Mouse (Mus musculus): ENCODE results near the gene Adgrb3. TPM values are rescaled to one million over a fixed set of nuclear protein-coding genes. Genes with fewer than 3 reads are reported as not detected.

Gene Adgrb3
- polyA plus RNA-seq, 2 experiments: 1.8 to 2.2 TPM

DNA sequence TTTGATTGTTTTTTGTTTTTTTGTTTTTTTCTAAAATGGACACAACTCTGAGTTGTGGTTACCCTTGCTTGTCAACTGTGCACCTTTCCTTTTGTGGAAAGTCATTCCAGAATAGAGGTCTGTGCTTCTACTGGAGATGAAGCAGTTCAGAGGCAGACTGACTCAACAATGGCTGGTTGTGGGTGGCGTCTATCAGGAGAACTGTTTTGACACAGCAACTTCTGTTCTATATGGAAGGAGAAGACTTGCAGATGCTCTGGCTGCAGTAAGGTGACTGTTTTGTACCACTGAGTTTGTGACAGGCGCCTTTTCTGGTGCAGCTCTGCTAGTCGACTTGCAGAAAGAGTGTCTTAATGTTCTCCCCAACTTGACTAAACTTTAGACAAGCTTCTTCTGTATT lies 768.6 kb downstream of the Adgrb3 start:
- no peak overlapping the region for H3K4me3 ChIP-seq (replicated peaks; ENCODE audit: low read length)
- H3K36me3 ChIP-seq (ENCODE audit: control insufficient read depth, insufficient read depth, low read length): no peaks in the 10 kb centered on the region
- H3K9ac ChIP-seq (ENCODE audit: low read depth, low read length, severe bottlenecking): no peak overlapping the region
- H3K27me3 ChIP-seq (ENCODE audit: control insufficient read depth, insufficient read depth, low read length): no peaks in the 10 kb centered on the region
- ATAC-seq (ENCODE audit: low FRiP score, low read depth) (no peak), DNase-seq (ENCODE audit: low spot score) (no peak)
- H3K9me3 ChIP-seq (ENCODE audit: control insufficient read depth, low read length): no peaks in the 10 kb centered on the region
- H3K27ac ChIP-seq (replicated peaks; ENCODE audit: low read depth, low read length): no peak overlapping the region
- 74% methylated on average over 3 of the region's 3 CpGs for WGBS
- TF ChIP-seq POLR2A (IDR thresholded peaks at IDR 0.05; ENCODE audit: borderline replicate concordance, extremely low read depth, insufficient read depth, insufficient read length): no peak
- H3K4me2 ChIP-seq (replicated peaks; ENCODE audit: low read depth, low read length, severe bottlenecking): no peak overlapping the region
- peaks cover 3% of the 10 kb centered on the region; the same call in 1 of the 2 replicates for H3K4me1 ChIP-seq (ENCODE audit: control insufficient read depth, insufficient read depth, low read length)

DNA sequence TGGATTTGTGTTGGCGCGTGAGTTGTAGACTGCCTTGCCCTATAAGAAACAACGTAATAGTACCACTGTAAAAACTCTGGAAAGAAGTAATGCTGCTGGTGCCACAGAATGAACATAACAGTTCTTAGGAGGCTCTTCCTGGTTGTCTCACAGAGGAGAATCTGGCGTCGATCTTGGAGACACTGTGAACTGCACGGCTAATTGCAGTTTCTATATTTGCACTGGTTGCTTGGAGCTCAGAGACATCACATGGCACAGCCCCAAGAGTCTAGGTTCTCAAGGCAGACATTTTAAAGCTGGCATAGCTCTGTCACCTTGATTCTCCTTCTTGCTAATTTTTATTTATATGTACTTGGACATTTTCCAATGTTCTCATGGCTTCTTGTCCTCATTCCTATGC lies 769.3 kb downstream of the Adgrb3 start:
- 89% methylated on average over 6 of the region's 6 CpGs for WGBS
- Histone ChIP-seq H3K4me3 (replicated peaks; ENCODE audit: low read length) (no peak overlapping the region), H3K9ac (ENCODE audit: low read depth, low read length, severe bottlenecking) (no peak overlapping the region), H3K4me2 (replicated peaks; ENCODE audit: low read depth, low read length, severe bottlenecking) (no peak overlapping the region), H3K9me3 (ENCODE audit: control insufficient read depth, low read length) (no peaks in the 10 kb centered on the region), H3K36me3 (ENCODE audit: control insufficient read depth, insufficient read depth, low read length) (no peaks in the 10 kb centered on the region), H3K27ac (replicated peaks; ENCODE audit: low read depth, low read length) (no peak overlapping the region), H3K27me3 (ENCODE audit: control insufficient read depth, insufficient read depth, low read length) (no peaks in the 10 kb centered on the region), H3K4me1 (ENCODE audit: control insufficient read depth, insufficient read depth, low read length) (peaks cover 3% of the 10 kb centered on the region; the same call in 1 of the 2 replicates)
- DNase-seq (ENCODE audit: low spot score) (no peak), ATAC-seq (ENCODE audit: low FRiP score, low read depth) (no peak)
- TF ChIP-seq POLR2A (IDR thresholded peaks at IDR 0.05; ENCODE audit: borderline replicate concordance, extremely low read depth, insufficient read depth, insufficient read length): no peak

DNA sequence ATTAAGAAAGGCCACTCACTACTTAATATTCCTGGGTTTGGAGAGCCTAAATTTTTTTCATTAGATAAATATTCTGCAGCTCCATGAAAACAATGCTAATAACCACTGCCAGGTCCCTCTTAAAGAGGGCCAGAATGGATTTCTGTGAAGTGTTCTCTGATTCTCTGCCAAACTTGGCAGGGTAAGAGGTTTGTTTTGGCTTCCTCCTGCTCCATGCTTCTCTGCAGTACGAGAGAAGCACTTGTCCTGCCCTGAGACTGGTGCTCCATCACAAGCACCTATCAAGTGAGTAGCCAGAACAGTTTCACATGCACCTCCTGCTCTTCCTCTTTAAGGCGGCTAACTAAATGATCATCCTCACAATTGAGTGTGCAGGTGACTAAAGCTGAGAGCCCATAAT lies 771.9 kb downstream of the Adgrb3 start:
- no peak overlapping the region for H3K4me2 ChIP-seq (replicated peaks; ENCODE audit: low read depth, low read length, severe bottlenecking)
- WGBS: 62% methylated on average over 2 of the region's 2 CpGs
- no peaks in the 10 kb centered on the region for H3K9me3 ChIP-seq (ENCODE audit: control insufficient read depth, low read length)
- DNase-seq (ENCODE audit: low spot score) (peak; percentile 15), ATAC-seq (ENCODE audit: low FRiP score, low read depth) (no peak)
- H3K4me1 ChIP-seq (ENCODE audit: control insufficient read depth, insufficient read depth, low read length): peaks cover 3% of the 10 kb centered on the region; the same call in 1 of the 2 replicates
- no peaks in the 10 kb centered on the region for H3K36me3 ChIP-seq (ENCODE audit: control insufficient read depth, insufficient read depth, low read length)
- no peak overlapping the region for H3K27ac ChIP-seq (replicated peaks; ENCODE audit: low read depth, low read length)
- TF ChIP-seq POLR2A (IDR thresholded peaks at IDR 0.05; ENCODE audit: borderline replicate concordance, extremely low read depth, insufficient read depth, insufficient read length): no peak
- no peak overlapping the region for H3K4me3 ChIP-seq (replicated peaks; ENCODE audit: low read length)
- no peak overlapping the region for H3K9ac ChIP-seq (ENCODE audit: low read depth, low read length, severe bottlenecking)
- H3K27me3 ChIP-seq (ENCODE audit: control insufficient read depth, insufficient read depth, low read length): no peaks in the 10 kb centered on the region

DNA sequence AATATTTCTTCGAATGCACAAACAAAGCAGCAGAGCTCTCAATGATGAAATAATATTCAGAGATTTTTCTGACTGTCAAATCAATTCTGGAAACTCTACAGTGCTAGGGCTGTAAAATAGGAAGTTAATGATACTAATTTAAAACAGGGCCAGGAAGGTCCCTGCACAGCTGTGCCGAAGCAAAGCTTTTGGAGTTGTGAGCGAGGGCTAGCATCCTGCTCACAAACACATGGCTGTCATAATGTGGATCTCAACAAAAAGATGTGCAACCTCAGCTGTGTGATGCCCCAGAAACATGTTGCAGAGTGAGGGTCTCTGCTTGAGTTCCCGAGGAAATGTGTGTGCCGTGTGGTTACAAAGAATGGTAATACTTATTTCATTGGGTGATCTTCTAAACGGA lies 772.3 kb downstream of the Adgrb3 start:
- no peak for TF ChIP-seq POLR2A (IDR thresholded peaks at IDR 0.05; ENCODE audit: borderline replicate concordance, extremely low read depth, insufficient read depth, insufficient read length)
- no peak overlapping the region for H3K4me3 ChIP-seq (replicated peaks; ENCODE audit: low read length)
- H3K4me2 ChIP-seq (replicated peaks; ENCODE audit: low read depth, low read length, severe bottlenecking): no peak overlapping the region
- ATAC-seq (ENCODE audit: low FRiP score, low read depth) (no peak), DNase-seq (ENCODE audit: low spot score) (no peak)
- H3K27ac ChIP-seq (replicated peaks; ENCODE audit: low read depth, low read length): no peak overlapping the region
- H3K9ac ChIP-seq (ENCODE audit: low read depth, low read length, severe bottlenecking): no peak overlapping the region
- no peaks in the 10 kb centered on the region for H3K36me3 ChIP-seq (ENCODE audit: control insufficient read depth, insufficient read depth, low read length)
- H3K9me3 ChIP-seq (ENCODE audit: control insufficient read depth, low read length): no peaks in the 10 kb centered on the region
- 64% methylated on average over 6 of the region's 6 CpGs for WGBS
- H3K4me1 ChIP-seq (ENCODE audit: control insufficient read depth, insufficient read depth, low read length): peaks cover 3% of the 10 kb centered on the region; the same call in 1 of the 2 replicates
- H3K27me3 ChIP-seq (ENCODE audit: control insufficient read depth, insufficient read depth, low read length): no peaks in the 10 kb centered on the region

DNA sequence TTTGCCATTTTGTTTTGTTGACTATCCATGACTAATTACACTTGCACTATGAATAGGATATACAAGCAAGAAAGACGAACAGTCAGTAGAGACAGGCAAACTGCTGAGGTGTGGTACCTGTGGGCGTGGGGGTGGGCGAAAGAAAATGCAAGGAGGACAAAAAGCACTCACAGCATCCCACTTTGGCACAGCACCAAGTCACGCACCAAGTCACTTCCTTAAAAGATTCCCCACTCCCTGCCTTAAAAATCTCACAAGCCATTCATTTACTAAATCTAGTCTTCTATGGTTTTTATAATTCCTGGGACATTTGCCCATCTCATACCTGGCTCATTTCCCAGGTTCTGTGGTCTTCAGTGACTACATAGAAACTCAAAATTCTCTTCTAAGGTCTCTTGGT lies 787.4 kb downstream of the Adgrb3 start:
- WGBS: 80% methylated on average over 4 of the region's 4 CpGs
- Histone ChIP-seq H3K36me3 (ENCODE audit: control insufficient read depth, insufficient read depth, low read length) (no peaks in the 10 kb centered on the region), H3K4me2 (replicated peaks; ENCODE audit: low read depth, low read length, severe bottlenecking) (no peak overlapping the region), H3K4me3 (replicated peaks; ENCODE audit: low read length) (no peak overlapping the region), H3K27me3 (ENCODE audit: control insufficient read depth, insufficient read depth, low read length) (no peaks in the 10 kb centered on the region), H3K4me1 (ENCODE audit: control insufficient read depth, insufficient read depth, low read length) (no peaks in the 10 kb centered on the region), H3K9ac (ENCODE audit: low read depth, low read length, severe bottlenecking) (no peak overlapping the region), H3K9me3 (ENCODE audit: control insufficient read depth, low read length) (no peaks in the 10 kb centered on the region), H3K27ac (replicated peaks; ENCODE audit: low read depth, low read length) (no peak overlapping the region)
- DNase-seq (ENCODE audit: low spot score) (peak; percentile 7), ATAC-seq (ENCODE audit: low FRiP score, low read depth) (no peak)
- no peak for TF ChIP-seq POLR2A (IDR thresholded peaks at IDR 0.05; ENCODE audit: borderline replicate concordance, extremely low read depth, insufficient read depth, insufficient read length)

DNA sequence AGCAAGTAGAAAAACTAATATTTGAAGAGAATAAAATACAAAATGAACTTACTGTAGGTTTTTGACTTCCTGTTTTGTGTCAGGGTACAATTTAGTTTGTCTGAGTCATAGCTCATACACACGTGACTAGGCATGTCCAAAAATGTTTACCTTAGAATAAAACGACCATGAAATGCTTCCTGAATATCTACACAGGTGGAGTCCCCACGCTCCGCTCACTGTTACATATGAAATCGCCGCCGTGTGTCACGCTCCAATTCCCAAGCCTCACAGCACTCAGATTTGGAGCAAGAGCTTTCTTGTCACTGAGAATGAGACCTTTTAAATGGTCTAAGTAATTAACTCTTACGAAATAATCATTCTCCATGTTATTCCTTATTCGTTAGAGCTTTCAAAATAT lies 795.3 kb downstream of the Adgrb3 start:
- no peak for DNase-seq (ENCODE audit: low spot score)
- TF ChIP-seq POLR2A (IDR thresholded peaks at IDR 0.05; ENCODE audit: borderline replicate concordance, extremely low read depth, insufficient read depth, insufficient read length): no peak
- H3K9ac ChIP-seq (ENCODE audit: low read depth, low read length, severe bottlenecking): no peak overlapping the region
- no peak overlapping the region for H3K4me3 ChIP-seq (replicated peaks; ENCODE audit: low read length)
- no peaks in the 10 kb centered on the region for H3K9me3 ChIP-seq (ENCODE audit: control insufficient read depth, low read length)
- no peak overlapping the region for H3K27ac ChIP-seq (replicated peaks; ENCODE audit: low read depth, low read length)
- no peaks in the 10 kb centered on the region for H3K27me3 ChIP-seq (ENCODE audit: control insufficient read depth, insufficient read depth, low read length)
- ATAC-seq (ENCODE audit: low FRiP score, low read depth): no peak
- no peak overlapping the region for H3K4me2 ChIP-seq (replicated peaks; ENCODE audit: low read depth, low read length, severe bottlenecking)
- H3K4me1 ChIP-seq (ENCODE audit: control insufficient read depth, insufficient read depth, low read length): no peaks in the 10 kb centered on the region
- no peaks in the 10 kb centered on the region for H3K36me3 ChIP-seq (ENCODE audit: control insufficient read depth, insufficient read depth, low read length)
- WGBS: 83% methylated on average over 10 of the region's 10 CpGs

Measured in limb, embryonic 14.5 days (tissue).